Mouse (Mus musculus) CH12.LX (cell line): ENCODE measurements around the gene Lmod2. TPM values are rescaled to one million over a fixed set of nuclear protein-coding genes. Genes with fewer than 3 reads are reported as not detected.

Experiments used
- DNase-seq: peaks from one replicate; pipeline ENCODE4 v3.0.0-alpha.2; 2013; ENCODE audit errors: extremely low read depth
- H3K27ac ChIP-seq: 2 replicates; pipeline ENCODE4 v1.5.1; 2012; ENCODE audit warnings: low read depth, mild to moderate bottlenecking, control low read depth, moderate library complexity; ENCODE audit not compliant: insufficient read depth
- H3K27me3 ChIP-seq: replicated peaks from 2 replicates; pipeline ENCODE3; 2012; ENCODE audit warnings: inconsistent platforms
- H3K36me3 ChIP-seq, 2 experiments: replicated peaks in 1 of 2; 2 replicates each; pipeline versions ENCODE3 to v1.6.1; 2012; ENCODE audit warnings: inconsistent platforms in 1 of 2, low read length in 1 of 2, mild to moderate bottlenecking in 1 of 2, mixed read lengths in 1 of 2, moderate library complexity in 1 of 2; ENCODE audit not compliant: control insufficient read depth in 1 of 2, insufficient read depth in 1 of 2
- H3K4me1 ChIP-seq, 2 experiments: 2 replicates each; pipeline ENCODE4 v1.6.1; 2012; ENCODE audit warnings: inconsistent platforms in 1 of 2, moderate library complexity in 1 of 2; ENCODE audit not compliant: insufficient read depth in 2 of 2, control insufficient read depth in 1 of 2
- H3K4me2 ChIP-seq: 2 replicates; pipeline ENCODE4 v1.6.1; 2012; ENCODE audit warnings: low read depth, mild to moderate bottlenecking, control low read depth; ENCODE audit not compliant: poor library complexity, insufficient read depth, severe bottlenecking
- H3K4me3 ChIP-seq, 3 experiments: fragments of 150-350 bp in 1 of 3; sonication (generic) in 1 of 3; replicated peaks in 1 of 3; 2 replicates each; pipeline versions ENCODE3 to v1.5.1; 2011 to 2012; ENCODE audit warnings: low read depth in 2 of 3, low read length in 2 of 3, mild to moderate bottlenecking in 2 of 3, moderate library complexity in 2 of 3, control low read depth in 1 of 3, improper control_type of control experiment in 1 of 3, inconsistent platforms in 1 of 3, mixed read lengths in 1 of 3; ENCODE audit not compliant: poor library complexity in 1 of 3
- H3K79me2 ChIP-seq: replicated peaks from 2 replicates; pipeline ENCODE4 v1.6.1; 2012; ENCODE audit warnings: mild to moderate bottlenecking, moderate library complexity; ENCODE audit not compliant: control insufficient read depth, poor library complexity, insufficient read depth, severe bottlenecking; ENCODE audit errors: extremely low read depth
- H3K9ac ChIP-seq: 2 replicates; pipeline ENCODE4 v1.6.1; 2012; ENCODE audit warnings: low read depth, mild to moderate bottlenecking, control low read depth, moderate library complexity; ENCODE audit not compliant: insufficient read depth
- H3K9me3 ChIP-seq: replicated peaks from 2 replicates; pipeline ENCODE3; 2012; ENCODE audit warnings: low read length, inconsistent platforms, mixed read lengths
- BHLHE40 ChIP-seq: IDR thresholded peaks from 2 replicates; pipeline ENCODE4 v1.6.1; 2011; ENCODE audit warnings: mild to moderate bottlenecking, low read depth, low read length, improper control_type of control experiment
- CTCF ChIP-seq, 2 experiments: IDR thresholded peaks in 1 of 2; conservative IDR thresholded peaks in 1 of 2; 2 replicates each; pipeline ENCODE4 v1.5.1; 2011 to 2012; ENCODE audit warnings: low read depth in 2 of 2, low read length in 2 of 2, improper control_type of control experiment in 1 of 2, inconsistent platforms in 1 of 2, mild to moderate bottlenecking in 1 of 2, moderate library complexity in 1 of 2
- E2F4 ChIP-seq: IDR thresholded peaks from 2 replicates; pipeline ENCODE4 v1.6.1; 2011; ENCODE audit warnings: low read depth, low read length, improper control_type of control experiment; ENCODE audit not compliant: insufficient replicate concordance
- EP300 ChIP-seq: IDR thresholded peaks from 2 replicates; pipeline ENCODE4 v1.6.1; 2011; ENCODE audit warnings: low read length, improper control_type of control experiment
- ETS1 ChIP-seq: conservative IDR thresholded peaks from 2 replicates; pipeline ENCODE4 v1.6.1; 2012; ENCODE audit warnings: low read depth, mild to moderate bottlenecking, inconsistent platforms, low read length, improper control_type of control experiment, moderate library complexity
- HCFC1 ChIP-seq: IDR thresholded peaks from 2 replicates; pipeline ENCODE4 v1.6.1; 2012; ENCODE audit warnings: low read depth, mild to moderate bottlenecking, inconsistent platforms, low read length, improper control_type of control experiment
- IRF4 ChIP-seq: IDR thresholded peaks from 2 replicates; pipeline ENCODE4 v1.6.1; 2014; ENCODE audit warnings: low read depth, mild to moderate bottlenecking, inconsistent platforms, low read length, improper control_type of control experiment
- JUN ChIP-seq: IDR thresholded peaks from 2 replicates; pipeline ENCODE4 v1.6.1; 2011; ENCODE audit warnings: low read depth, mild to moderate bottlenecking, low read length, improper control_type of control experiment, moderate library complexity; ENCODE audit not compliant: insufficient read depth
- JUND ChIP-seq: conservative IDR thresholded peaks from 2 replicates; pipeline ENCODE4 v1.6.1; 2011; ENCODE audit warnings: low read depth, low read length, improper control_type of control experiment
- KAT2A ChIP-seq: IDR thresholded peaks from 2 replicates; pipeline ENCODE4 v1.6.1; 2012; ENCODE audit warnings: low read length, improper control_type of control experiment, inconsistent platforms; ENCODE audit not compliant: insufficient replicate concordance
- MAFK ChIP-seq: IDR thresholded peaks from 2 replicates; pipeline ENCODE4 v1.6.1; 2011; ENCODE audit warnings: low read length, improper control_type of control experiment; ENCODE audit not compliant: insufficient replicate concordance
- MAZ ChIP-seq: IDR thresholded peaks from 2 replicates; pipeline ENCODE4 v1.6.1; 2012; ENCODE audit warnings: low read depth, mild to moderate bottlenecking, inconsistent platforms, low read length, improper control_type of control experiment, moderate library complexity
- MEF2A ChIP-seq: IDR thresholded peaks from 2 replicates; pipeline ENCODE4 v1.6.1; 2014; ENCODE audit warnings: low read depth, mild to moderate bottlenecking, inconsistent platforms, low read length, improper control_type of control experiment, borderline replicate concordance
- MXI1 ChIP-seq: IDR thresholded peaks from 2 replicates; pipeline ENCODE4 v1.6.1; 2011; ENCODE audit warnings: mild to moderate bottlenecking, low read depth, low read length, improper control_type of control experiment
- NELFE ChIP-seq: IDR thresholded peaks from 2 replicates; pipeline ENCODE4 v1.6.1; 2011; ENCODE audit warnings: low read depth, low read length, improper control_type of control experiment
- POLR2A ChIP-seq: IDR thresholded peaks from 2 replicates; pipeline ENCODE4 v1.6.1; 2011; ENCODE audit warnings: low read depth, mild to moderate bottlenecking, improper control_type of control experiment, low read length
- RCOR1 ChIP-seq: conservative IDR thresholded peaks from 2 replicates; pipeline ENCODE4 v1.6.1; 2012; ENCODE audit warnings: low read depth, mild to moderate bottlenecking, inconsistent platforms, low read length, improper control_type of control experiment
- SIN3A ChIP-seq: IDR thresholded peaks from 2 replicates; pipeline ENCODE4 v1.6.1; 2012; ENCODE audit warnings: low read length, improper control_type of control experiment, inconsistent platforms
- TBP ChIP-seq: conservative IDR thresholded peaks from 2 replicates; pipeline ENCODE4 v1.6.1; 2011; ENCODE audit warnings: low read depth, low read length, improper control_type of control experiment
- USF1 ChIP-seq: IDR thresholded peaks from 2 replicates; pipeline ENCODE4 v1.6.1; 2014; ENCODE audit warnings: low read depth, mild to moderate bottlenecking, inconsistent platforms, low read length, improper control_type of control experiment
- ZC3H11A ChIP-seq: IDR thresholded peaks from 2 replicates; pipeline ENCODE4 v1.6.1; 2012; ENCODE audit warnings: low read depth, mild to moderate bottlenecking, inconsistent platforms, low read length, improper control_type of control experiment
- ZKSCAN1 ChIP-seq: IDR thresholded peaks from 2 replicates; pipeline ENCODE4 v1.6.1; 2012; ENCODE audit warnings: low read depth, inconsistent platforms, low read length, improper control_type of control experiment, borderline replicate concordance
- ZMIZ1 ChIP-seq: IDR thresholded peaks from 2 replicates; pipeline ENCODE4 v1.6.1; 2012; ENCODE audit warnings: low read depth, mild to moderate bottlenecking, inconsistent platforms, low read length, improper control_type of control experiment
- ZNF384 ChIP-seq: IDR thresholded peaks from 2 replicates; pipeline ENCODE4 v1.6.1; 2012; ENCODE audit warnings: low read depth, low read length, improper control_type of control experiment, inconsistent platforms
- dilution Hi-C: fragments of 300-500 bp; cut with MboI; formaldehyde crosslinking; loops from 2 replicates; pipeline ENCODE4 v1.14.3; 2020; ENCODE audit warnings: low sequenced_read_pairs; ENCODE audit not compliant: extremely low pct_unique_long_range_greater_than_20kb, extremely low pct_ligation_motif_present
- in situ Hi-C: fragments of 300-500 bp; cut with MboI; formaldehyde crosslinking; loops from 3 replicates; pipeline ENCODE4 v1.14.3; 2019; ENCODE audit warnings: low sequenced_read_pairs, low pct_ligation_motif_present, low pct_unique_long_range_greater_than_20kb, mixed read lengths
- polyA plus RNA-seq: library from polyadenylated mRNA; unstranded; fragments of >175 nt; gene quantifications from 2 replicates; pipeline ENCODE4 v1.2.1, GENCODE M21; 2012; ENCODE audit warnings: low read depth; ENCODE audit not compliant: insufficient read length
- total RNA-seq, 2 experiments: library from RNA; depleted of rRNA; stranded (reverse); fragments of 300-350 nt in 1 of 2; fragments of >200 nt in 1 of 2; gene quantifications; 2 replicates each; pipeline ENCODE4 v1.2.3; 2012 to 2014

Gene Lmod2
- total and polyA plus RNA-seq, 3 experiments = not detected

DNA sequence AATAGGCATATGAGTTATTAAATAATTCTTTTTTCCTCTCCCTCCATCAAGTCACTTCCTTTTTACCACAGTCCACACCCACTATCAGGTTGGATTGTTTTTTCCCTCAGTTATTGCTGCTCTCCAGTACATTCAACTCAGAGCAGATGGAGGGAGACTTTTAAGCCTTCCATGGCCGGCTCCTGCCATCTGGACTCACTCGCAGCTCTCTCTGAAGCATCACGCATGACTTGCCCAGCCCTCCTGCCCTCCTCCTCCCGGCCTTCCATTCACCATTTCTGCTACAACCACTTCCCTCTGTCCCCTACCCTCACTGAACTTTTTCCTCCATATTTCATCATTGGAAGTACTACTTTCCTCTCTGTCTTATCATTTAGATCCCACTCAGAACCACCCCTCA lies 19.2 kb downstream of the Lmod2 start:
- no peak for DNase-seq
- Histone ChIP-seq H3K27ac (no peak overlapping the region), H3K27me3 (no peaks in the 10 kb centered on the region), H3K9me3 (no peaks in the 10 kb centered on the region), H3K9ac (no peak overlapping the region), H3K36me3 (peaks cover 27 to 71% of the 10 kb centered on the region in 2 experiments), H3K4me1 (no peaks in the 10 kb centered on the region), H3K4me2 (no peak overlapping the region), H3K4me3 (no peak overlapping the region), H3K79me2 (no peaks in the 10 kb centered on the region)
- in situ Hi-C loops = no loop called here
- TF ChIP-seq MEF2A (no peak), USF1 (no peak), TBP (no peak), RCOR1 (no peak), KAT2A (no peak), EP300 (no peak), MAZ (no peak), IRF4 (no peak), CTCF (conservative IDR thresholded peaks at IDR 0.05 in 1 of 2, IDR thresholded peaks at IDR 0.05 in 1 of 2; ENCODE audit: low read depth in 2 of 2, low read length in 2 of 2) (no peak), E2F4 (no peak), POLR2A (no peak), ZMIZ1 (no peak), HCFC1 (no peak)
- dilution Hi-C loops = no loop called here

DNA sequence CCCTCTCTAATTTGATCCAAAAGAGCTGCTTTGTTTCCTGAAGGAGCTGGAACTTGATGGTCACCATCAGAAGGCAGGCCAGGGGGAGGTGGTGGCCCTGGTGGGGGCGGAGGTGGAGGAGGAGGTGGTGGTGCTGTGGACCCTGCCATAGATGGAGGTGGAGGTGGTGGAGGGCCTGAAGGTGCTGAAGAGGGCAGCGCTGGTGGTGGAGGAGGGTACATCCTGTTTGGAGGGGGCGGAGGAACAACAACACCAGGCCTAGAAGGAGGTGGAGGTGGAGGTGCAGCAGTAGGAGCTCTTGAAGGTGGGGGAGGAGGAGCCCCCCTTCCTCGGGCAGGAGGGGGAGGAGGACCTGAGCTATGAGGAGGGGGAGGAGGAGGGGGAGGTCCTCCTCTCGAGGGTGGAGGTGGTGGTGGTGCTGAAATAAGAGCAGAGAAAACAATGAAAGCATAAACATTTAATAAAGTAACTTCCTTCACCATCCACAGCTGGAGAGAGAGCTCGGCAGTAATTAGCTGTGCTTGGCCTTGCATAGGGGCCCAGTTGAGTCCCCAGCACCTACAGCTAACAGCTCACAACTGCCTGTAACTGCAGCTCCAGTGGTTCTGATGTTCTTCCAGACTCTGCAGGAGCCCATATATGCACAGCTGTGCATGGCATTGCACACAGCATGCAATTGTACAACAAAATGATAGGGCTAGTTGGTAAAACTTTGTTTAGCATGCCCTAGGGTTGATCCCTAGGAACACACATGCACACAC lies 21.9 kb downstream of the Lmod2 start:
- dilution Hi-C loops = no loop called here
- no peaks in the 10 kb centered on the region for H3K27me3 ChIP-seq
- no peaks in the 10 kb centered on the region for H3K9me3 ChIP-seq
- no peaks in the 10 kb centered on the region for H3K4me1 ChIP-seq
- H3K27ac ChIP-seq = no peak overlapping the region
- in situ Hi-C loops = loop anchor here (10.0 kb wide), 1 partner anchor 95 kb away; the partner anchor contains the start of genes Asb15 and Ndufa5
- H3K9ac ChIP-seq = no peak overlapping the region
- H3K4me3 ChIP-seq = no peak overlapping the region
- no peak for DNase-seq
- H3K79me2 ChIP-seq = no peaks in the 10 kb centered on the region
- peaks cover 29 to 68% of the 10 kb centered on the region in 2 experiments for H3K36me3 ChIP-seq
- TF ChIP-seq MXI1 = no peak
- TF ChIP-seq EP300 = no peak
- TF ChIP-seq SIN3A = no peak
- TF ChIP-seq ETS1 = no peak
- TF ChIP-seq MAFK = no peak
- no peak for TF ChIP-seq BHLHE40
- TF ChIP-seq JUND = no peak
- TF ChIP-seq NELFE = no peak
- no peak for TF ChIP-seq ZKSCAN1
- TF ChIP-seq ZC3H11A = no peak
- TF ChIP-seq ZNF384 = no peak
- no peak for TF ChIP-seq HCFC1
- no peak for TF ChIP-seq ZMIZ1
- TF ChIP-seq JUN = no peak
- H3K4me2 ChIP-seq = no peak overlapping the region
